Mouse (Mus musculus): ENCODE measurements around the gene Arhgef25. TPM values are rescaled to one million over a fixed set of nuclear protein-coding genes. Genes with fewer than 3 reads are reported as not detected.

The Arhgef25 gene
- polyA plus RNA-seq, 1 experiment from 2014 or later, result 49.0 TPM

GRCm38 (mm10) chr10:127179871-127180694, 9.8 kb downstream of the Arhgef25 start, which contains the start of gene Slc26a10:
Slc26a10 (minus strand) TSS chr10:127180645.
- no peaks in the 10 kb centered on the region for H3K9me3 ChIP-seq (ENCODE audit: control insufficient read depth, low read length)
- 3% methylated on average over 34 of the region's 34 CpGs for WGBS
- peaks cover 57% of the 10 kb centered on the region for H3K27me3 ChIP-seq (replicated peaks; ENCODE audit: control insufficient read depth, insufficient read depth, low read length)
- H3K36me3 ChIP-seq (ENCODE audit: control insufficient read depth, insufficient read depth, low read length), result 0 out of 2 replicates have a peak, but pooled peaks cover 12% of the 10 kb centered on the region
- H3K9ac ChIP-seq (ENCODE audit: low read length), result no peak within 1 kb of the TSS
- H3K4me1 ChIP-seq (replicated peaks; ENCODE audit: control insufficient read depth, insufficient read depth, low read length), result peaks cover 23% of the 10 kb centered on the region
- peak; percentile 52 for DNase-seq (ENCODE audit: low spot score)
- 0 out of 2 replicates have a peak within 1 kb of the TSS, but pooled peaks have one; percentile 17 for H3K4me3 ChIP-seq (ENCODE audit: low read depth, low read length)
- H3K4me2 ChIP-seq (ENCODE audit: low read length), result peak within 1 kb of the TSS; percentile 32
- H3K27ac ChIP-seq (ENCODE audit: low read depth), result no peak within 1 kb of the TSS
- no peak for ATAC-seq (replicated peaks; ENCODE audit: low FRiP score, low TSS enrichment, low read depth)

- WGBS, result 5% methylated on average over 41 of the region's 41 CpGs
- Histone ChIP-seq H3K4me1 (replicated peaks; ENCODE audit: control insufficient read depth, insufficient read depth, low read length) (peaks cover 14% of the 10 kb centered on the region; the same call in 1 of the 2 replicates), H3K9ac (ENCODE audit: low read length) (no peak overlapping the region), H3K9me3 (ENCODE audit: control insufficient read depth, low read length) (no peaks in the 10 kb centered on the region), H3K36me3 (ENCODE audit: control insufficient read depth, insufficient read depth, low read length) (0 out of 2 replicates have a peak, but pooled peaks cover 11% of the 10 kb centered on the region), H3K4me2 (ENCODE audit: low read length) (peak overlapping the region; percentile 54), H3K4me3 (ENCODE audit: low read depth, low read length) (peak overlapping the region; percentile 24), H3K27me3 (replicated peaks; ENCODE audit: control insufficient read depth, insufficient read depth, low read length) (peaks cover 57% of the 10 kb centered on the region), H3K27ac (ENCODE audit: low read depth) (no peak overlapping the region)
- DNase-seq (ENCODE audit: low spot score) (peak; percentile 66), ATAC-seq (replicated peaks; ENCODE audit: low FRiP score, low TSS enrichment, low read depth) (no peak)
Observed at GRCm38 (mm10) chr10:127178286-127179027, 11.4 kb downstream of the Arhgef25 start.

- WGBS, result 2% methylated on average over 23 of the region's 23 CpGs
- peak overlapping the region; percentile 24 for H3K4me3 ChIP-seq (ENCODE audit: low read depth, low read length)
- H3K27me3 ChIP-seq (replicated peaks; ENCODE audit: control insufficient read depth, insufficient read depth, low read length), result peaks cover 57% of the 10 kb centered on the region
- 0 out of 2 replicates have a peak, but pooled peaks cover 3% of the 10 kb centered on the region for H3K36me3 ChIP-seq (ENCODE audit: control insufficient read depth, insufficient read depth, low read length)
- H3K4me2 ChIP-seq (ENCODE audit: low read length), result peak overlapping the region; percentile 54
- peaks cover 14% of the 10 kb centered on the region; the same call in 1 of the 2 replicates for H3K4me1 ChIP-seq (replicated peaks; ENCODE audit: control insufficient read depth, insufficient read depth, low read length)
- peak; percentile 62 for ATAC-seq (replicated peaks; ENCODE audit: low FRiP score, low TSS enrichment, low read depth)
- H3K27ac ChIP-seq (ENCODE audit: low read depth), result no peak overlapping the region
- no peak overlapping the region for H3K9ac ChIP-seq (ENCODE audit: low read length)
- H3K9me3 ChIP-seq (ENCODE audit: control insufficient read depth, low read length), result no peaks in the 10 kb centered on the region
- peak; percentile 97 for DNase-seq (ENCODE audit: low spot score)
Observed at GRCm38 (mm10) chr10:127177719-127178118, 12.2 kb downstream of the Arhgef25 start.

- DNase-seq (ENCODE audit: low spot score), result no peak
- H3K9me3 ChIP-seq (ENCODE audit: control insufficient read depth, low read length), result no peaks in the 10 kb centered on the region
- peaks cover 57% of the 10 kb centered on the region for H3K27me3 ChIP-seq (replicated peaks; ENCODE audit: control insufficient read depth, insufficient read depth, low read length)
- H3K9ac ChIP-seq (ENCODE audit: low read length), result no peak overlapping the region
- peaks cover 14% of the 10 kb centered on the region; the same call in 1 of the 2 replicates for H3K4me1 ChIP-seq (replicated peaks; ENCODE audit: control insufficient read depth, insufficient read depth, low read length)
- 20% methylated on average over 9 of the region's 9 CpGs for WGBS
- H3K4me3 ChIP-seq (ENCODE audit: low read depth, low read length), result no peak overlapping the region
- ATAC-seq (replicated peaks; ENCODE audit: low FRiP score, low TSS enrichment, low read depth), result no peak
- 0 out of 2 replicates have a peak overlapping the region, but pooled peaks have one; percentile 54 for H3K4me2 ChIP-seq (ENCODE audit: low read length)
- H3K27ac ChIP-seq (ENCODE audit: low read depth), result no peak overlapping the region
- no peaks in the 10 kb centered on the region for H3K36me3 ChIP-seq (ENCODE audit: control insufficient read depth, insufficient read depth, low read length)
Observed at GRCm38 (mm10) chr10:127177235-127177634, 12.6 kb downstream of the Arhgef25 start.

- 8% methylated on average over 7 of the region's 7 CpGs for WGBS
- DNase-seq (ENCODE audit: low spot score), result no peak
Observed at GRCm38 (mm10) chr10:127176756-127177155, 13.1 kb downstream of the Arhgef25 start.

GRCm38 (mm10) chr10:127176228-127176627, 13.7 kb downstream of the Arhgef25 start:
- Histone ChIP-seq H3K4me3 (ENCODE audit: low read depth, low read length) (no peak overlapping the region), H3K9me3 (ENCODE audit: control insufficient read depth, low read length) (no peaks in the 10 kb centered on the region), H3K9ac (ENCODE audit: low read length) (no peak overlapping the region), H3K36me3 (ENCODE audit: control insufficient read depth, insufficient read depth, low read length) (no peaks in the 10 kb centered on the region), H3K27ac (ENCODE audit: low read depth) (no peak overlapping the region), H3K27me3 (replicated peaks; ENCODE audit: control insufficient read depth, insufficient read depth, low read length) (peaks cover 51% of the 10 kb centered on the region), H3K4me2 (ENCODE audit: low read length) (no peak overlapping the region), H3K4me1 (replicated peaks; ENCODE audit: control insufficient read depth, insufficient read depth, low read length) (peaks cover 14% of the 10 kb centered on the region; the same call in 1 of the 2 replicates)
- no peak for DNase-seq (ENCODE audit: low spot score)
- ATAC-seq (replicated peaks; ENCODE audit: low FRiP score, low TSS enrichment, low read depth), result no peak
- WGBS, result 41% methylated on average over 3 of the region's 3 CpGs

More at GRCm38 (mm10) chr10:127176756-127177155, 13.1 kb downstream of the Arhgef25 start:
- no peak overlapping the region for H3K9ac ChIP-seq (ENCODE audit: low read length)
- ATAC-seq (replicated peaks; ENCODE audit: low FRiP score, low TSS enrichment, low read depth), result no peak
- no peak overlapping the region for H3K4me2 ChIP-seq (ENCODE audit: low read length)
- H3K9me3 ChIP-seq (ENCODE audit: control insufficient read depth, low read length), result no peaks in the 10 kb centered on the region
- no peak overlapping the region for H3K27ac ChIP-seq (ENCODE audit: low read depth)
- peaks cover 14% of the 10 kb centered on the region; the same call in 1 of the 2 replicates for H3K4me1 ChIP-seq (replicated peaks; ENCODE audit: control insufficient read depth, insufficient read depth, low read length)
- H3K27me3 ChIP-seq (replicated peaks; ENCODE audit: control insufficient read depth, insufficient read depth, low read length), result peaks cover 56% of the 10 kb centered on the region
- no peaks in the 10 kb centered on the region for H3K36me3 ChIP-seq (ENCODE audit: control insufficient read depth, insufficient read depth, low read length)
- no peak overlapping the region for H3K4me3 ChIP-seq (ENCODE audit: low read depth, low read length)

- Histone ChIP-seq H3K4me2 (ENCODE audit: low read length) (no peak overlapping the region), H3K4me1 (replicated peaks; ENCODE audit: control insufficient read depth, insufficient read depth, low read length) (peaks cover 19% of the 10 kb centered on the region), H3K4me3 (ENCODE audit: low read depth, low read length) (no peak overlapping the region), H3K9me3 (ENCODE audit: control insufficient read depth, low read length) (no peaks in the 10 kb centered on the region), H3K9ac (ENCODE audit: low read length) (no peak overlapping the region), H3K27me3 (replicated peaks; ENCODE audit: control insufficient read depth, insufficient read depth, low read length) (peaks cover 47% of the 10 kb centered on the region), H3K36me3 (ENCODE audit: control insufficient read depth, insufficient read depth, low read length) (0 out of 2 replicates have a peak, but pooled peaks cover 1% of the 10 kb centered on the region), H3K27ac (ENCODE audit: low read depth) (no peak overlapping the region)
- WGBS, result 81% methylated on average over 7 of the region's 7 CpGs
- peak; percentile 50 for DNase-seq (ENCODE audit: low spot score)
- ATAC-seq (replicated peaks; ENCODE audit: low FRiP score, low TSS enrichment, low read depth), result no peak
Observed at GRCm38 (mm10) chr10:127174170-127174569, 15.7 kb downstream of the Arhgef25 start.
